Mouse (Mus musculus): ENCODE measurements at regions not wholly inside any gene's neighbourhood (a gene's known extent, or its start where the extent isn't known, plus 50 kb on each side); places are given as distances from the start of the nearest gene placed in this dataset.
A peak's percentile ranks its signal among the peaks of the same experiment; 100 is the strongest.

DNA sequence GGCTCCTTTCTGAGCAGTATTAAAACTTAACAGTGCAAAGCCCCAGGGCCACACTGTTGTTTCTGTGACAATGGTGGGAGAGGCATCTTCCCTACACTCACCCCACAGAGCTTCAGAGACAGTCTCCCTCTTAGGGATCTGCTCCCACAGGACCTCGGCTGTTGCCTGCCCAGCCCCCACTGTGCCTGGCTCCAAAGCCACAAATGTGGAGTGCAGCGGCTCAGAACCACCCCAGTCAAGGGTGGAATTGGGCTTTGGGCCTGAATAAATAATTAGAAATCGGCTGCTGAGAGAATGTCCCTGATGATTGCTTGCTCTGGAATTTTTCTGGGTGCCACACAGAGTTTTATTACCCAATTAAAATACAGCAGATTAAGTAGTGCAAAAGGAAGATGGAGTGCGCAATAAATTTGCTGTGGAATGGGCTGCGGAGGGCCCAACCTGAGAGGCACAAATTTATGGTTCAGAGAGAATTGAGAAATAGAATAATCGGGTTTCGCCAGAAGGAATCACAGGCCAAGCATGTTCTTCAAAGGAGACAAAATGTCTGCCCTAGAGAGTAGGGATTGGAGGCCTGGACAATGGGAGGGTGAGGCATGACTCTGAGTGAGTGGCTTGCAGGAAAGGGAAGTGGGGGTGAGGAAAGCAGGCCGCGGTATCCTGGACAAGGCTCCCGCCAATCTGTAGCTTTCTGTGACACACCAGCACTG, 56.4 kb downstream of the Cd24a start:
- 73% methylated on average over 10 of the region's 10 CpGs for whole genome bisulfite sequencing
- ATAC-seq (ENCODE audit: low FRiP score), result 0 out of 2 replicates have a peak, but pooled peaks have one; percentile 27
- no peak overlapping the region for H3K27ac ChIP-seq (ENCODE audit: low read depth, low read length)
- H3K27me3 ChIP-seq (ENCODE audit: insufficient read depth, low read length), result no peaks in the 10 kb centered on the region
- no peak overlapping the region for H3K4me2 ChIP-seq (ENCODE audit: low read depth, low read length, poor library complexity, severe bottlenecking)
- TF ChIP-seq CTCF (IDR thresholded peaks at IDR 0.05), result no peak
- no peak for DNase-seq (ENCODE audit: low spot score)
- no peaks in the 10 kb centered on the region for H3K9me3 ChIP-seq (ENCODE audit: low read length)
- H3K4me1 ChIP-seq (ENCODE audit: insufficient read depth, low read length), result no peaks in the 10 kb centered on the region
- H3K4me3 ChIP-seq (ENCODE audit: low read depth, low read length), result no peak overlapping the region
- no peak overlapping the region for H3K9ac ChIP-seq (replicated peaks; ENCODE audit: low read length, poor library complexity, severe bottlenecking)
- no peaks in the 10 kb centered on the region for H3K36me3 ChIP-seq (ENCODE audit: insufficient read depth, low read length)

DNA sequence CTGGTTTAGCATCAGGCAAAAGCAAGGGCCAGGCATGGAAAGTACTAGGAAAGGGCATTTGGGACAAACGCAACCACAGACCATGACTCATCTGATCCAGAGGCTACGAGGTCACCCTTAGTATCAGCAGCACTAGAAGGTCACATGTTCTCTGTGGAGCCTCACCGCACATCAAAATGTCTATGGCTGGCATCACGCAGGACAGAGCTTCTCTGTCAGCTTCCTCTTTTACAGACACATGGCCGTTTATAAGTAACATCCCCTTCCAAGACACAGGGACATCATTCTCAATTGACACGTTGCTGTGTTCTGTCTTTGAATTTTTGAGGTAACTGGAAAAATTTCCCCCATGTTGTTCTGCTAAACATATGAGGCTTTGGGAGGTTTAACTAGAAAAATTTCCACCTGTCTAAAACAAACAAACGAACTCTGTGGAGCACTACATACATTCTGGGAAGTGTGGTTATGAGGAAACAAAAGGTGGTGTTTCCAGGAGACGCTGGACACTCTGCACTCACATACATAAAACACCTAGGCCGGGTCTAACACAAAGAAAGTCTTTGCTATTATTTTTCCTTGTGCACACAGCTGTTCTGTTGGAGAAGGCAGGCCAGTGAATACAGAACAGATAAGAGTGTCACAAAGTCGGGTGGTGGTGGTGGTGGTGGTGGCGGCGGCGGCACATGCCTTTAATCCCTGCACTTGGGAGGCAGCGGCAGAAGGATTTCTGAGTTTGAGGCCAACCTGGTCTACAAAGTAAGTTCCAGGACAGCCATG, 63.3 kb downstream of the Cd24a start:
- Histone ChIP-seq H3K36me3 (ENCODE audit: insufficient read depth, low read length) (no peaks in the 10 kb centered on the region), H3K27ac (ENCODE audit: low read depth, low read length) (no peak overlapping the region), H3K27me3 (ENCODE audit: insufficient read depth, low read length) (no peaks in the 10 kb centered on the region), H3K4me2 (ENCODE audit: low read depth, low read length, poor library complexity, severe bottlenecking) (no peak overlapping the region), H3K9ac (replicated peaks; ENCODE audit: low read length, poor library complexity, severe bottlenecking) (no peak overlapping the region), H3K4me3 (ENCODE audit: low read depth, low read length) (no peak overlapping the region), H3K4me1 (ENCODE audit: insufficient read depth, low read length) (no peaks in the 10 kb centered on the region), H3K9me3 (ENCODE audit: low read length) (no peaks in the 10 kb centered on the region)
- WGBS, result 77% methylated on average over 14 of the region's 14 CpGs
- TF ChIP-seq CTCF (IDR thresholded peaks at IDR 0.05), result no peak
- DNase-seq (ENCODE audit: low spot score) (no peak), ATAC-seq (ENCODE audit: low FRiP score) (no peak)

DNA sequence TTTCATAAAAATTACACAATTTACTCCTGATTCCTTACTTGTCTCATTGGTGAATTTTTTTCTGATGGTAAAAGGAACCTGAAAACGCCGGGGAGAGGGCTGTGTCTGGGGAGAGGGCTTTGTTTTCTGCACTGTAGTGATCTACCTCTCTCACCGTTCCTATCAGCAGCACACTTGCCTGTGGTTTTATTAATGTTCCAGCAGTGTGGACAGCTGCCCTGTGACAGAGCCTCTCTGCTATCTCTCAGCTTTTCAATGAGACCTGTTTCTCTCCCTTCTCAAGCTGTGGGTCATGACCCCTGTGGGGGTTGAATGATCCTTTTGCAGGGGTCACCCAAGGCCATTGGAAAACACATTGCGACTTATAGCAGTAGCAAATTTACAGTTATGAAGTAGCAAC, 68.2 kb downstream of the Cd24a start:
- Histone ChIP-seq H3K36me3 (ENCODE audit: insufficient read depth, low read length) (no peaks in the 10 kb centered on the region), H3K4me1 (ENCODE audit: insufficient read depth, low read length) (no peaks in the 10 kb centered on the region)
- ATAC-seq (ENCODE audit: low FRiP score), result no peak

DNA sequence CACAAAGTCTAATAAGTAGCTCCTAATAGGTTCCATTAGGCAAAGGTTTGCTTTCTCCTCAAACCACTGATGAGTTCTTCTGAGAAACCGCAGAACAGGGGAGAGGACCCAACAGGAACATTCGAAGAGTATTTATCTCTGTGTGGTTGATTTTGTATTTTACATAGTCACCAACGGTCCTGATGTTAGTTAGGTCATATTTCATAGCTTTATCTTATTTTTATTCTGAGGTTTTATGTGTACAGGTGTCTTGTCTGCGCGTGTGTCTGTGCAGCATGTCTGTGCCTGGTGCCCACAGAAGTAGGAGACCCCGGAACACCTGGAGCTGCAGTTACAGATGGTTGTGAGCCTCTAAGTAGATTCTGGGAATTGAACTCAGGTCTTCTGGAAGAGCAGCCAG, 68.9 kb downstream of the Cd24a start:
- no peak overlapping the region for H3K4me2 ChIP-seq (ENCODE audit: low read depth, low read length, poor library complexity, severe bottlenecking)
- no peak overlapping the region for H3K4me3 ChIP-seq (ENCODE audit: low read depth, low read length)
- H3K9ac ChIP-seq (replicated peaks; ENCODE audit: low read length, poor library complexity, severe bottlenecking), result no peak overlapping the region
- H3K4me1 ChIP-seq (ENCODE audit: insufficient read depth, low read length), result no peaks in the 10 kb centered on the region
- ATAC-seq (ENCODE audit: low FRiP score) (no peak), DNase-seq (ENCODE audit: low spot score) (no peak)
- H3K27ac ChIP-seq (ENCODE audit: low read depth, low read length), result no peak overlapping the region
- H3K9me3 ChIP-seq (ENCODE audit: low read length), result no peaks in the 10 kb centered on the region
- H3K36me3 ChIP-seq (ENCODE audit: insufficient read depth, low read length), result no peaks in the 10 kb centered on the region
- TF ChIP-seq CTCF (IDR thresholded peaks at IDR 0.05), result no peak
- H3K27me3 ChIP-seq (ENCODE audit: insufficient read depth, low read length), result no peaks in the 10 kb centered on the region
- 96% methylated on average over 6 of the region's 6 CpGs for WGBS

More for the DNA sequence above, 68.2 kb downstream of the Cd24a start:
- Histone ChIP-seq H3K4me2 (ENCODE audit: low read depth, low read length, poor library complexity, severe bottlenecking) (no peak overlapping the region), H3K27me3 (ENCODE audit: insufficient read depth, low read length) (no peaks in the 10 kb centered on the region), H3K9me3 (ENCODE audit: low read length) (no peaks in the 10 kb centered on the region), H3K9ac (replicated peaks; ENCODE audit: low read length, poor library complexity, severe bottlenecking) (no peak overlapping the region), H3K27ac (ENCODE audit: low read depth, low read length) (no peak overlapping the region), H3K4me3 (ENCODE audit: low read depth, low read length) (no peak overlapping the region)
- no peak for TF ChIP-seq CTCF (IDR thresholded peaks at IDR 0.05)
- 75% methylated on average over 4 of the region's 4 CpGs for WGBS
- no peak for DNase-seq (ENCODE audit: low spot score)

GRCm38 (mm10) chr10:43648186-43648585, 70.1 kb downstream of the Cd24a start:
- Histone ChIP-seq H3K9me3 (ENCODE audit: low read length) (no peaks in the 10 kb centered on the region), H3K9ac (replicated peaks; ENCODE audit: low read length, poor library complexity, severe bottlenecking) (no peak overlapping the region), H3K27me3 (ENCODE audit: insufficient read depth, low read length) (no peaks in the 10 kb centered on the region), H3K4me1 (ENCODE audit: insufficient read depth, low read length) (no peaks in the 10 kb centered on the region), H3K27ac (ENCODE audit: low read depth, low read length) (no peak overlapping the region), H3K4me3 (ENCODE audit: low read depth, low read length) (no peak overlapping the region), H3K4me2 (ENCODE audit: low read depth, low read length, poor library complexity, severe bottlenecking) (no peak overlapping the region), H3K36me3 (ENCODE audit: insufficient read depth, low read length) (no peaks in the 10 kb centered on the region)
- no peak for DNase-seq (ENCODE audit: low spot score)
- ATAC-seq (ENCODE audit: low FRiP score), result no peak
- no peak for TF ChIP-seq CTCF (IDR thresholded peaks at IDR 0.05)
- WGBS, result 68% methylated on average over 5 of the region's 5 CpGs

DNA sequence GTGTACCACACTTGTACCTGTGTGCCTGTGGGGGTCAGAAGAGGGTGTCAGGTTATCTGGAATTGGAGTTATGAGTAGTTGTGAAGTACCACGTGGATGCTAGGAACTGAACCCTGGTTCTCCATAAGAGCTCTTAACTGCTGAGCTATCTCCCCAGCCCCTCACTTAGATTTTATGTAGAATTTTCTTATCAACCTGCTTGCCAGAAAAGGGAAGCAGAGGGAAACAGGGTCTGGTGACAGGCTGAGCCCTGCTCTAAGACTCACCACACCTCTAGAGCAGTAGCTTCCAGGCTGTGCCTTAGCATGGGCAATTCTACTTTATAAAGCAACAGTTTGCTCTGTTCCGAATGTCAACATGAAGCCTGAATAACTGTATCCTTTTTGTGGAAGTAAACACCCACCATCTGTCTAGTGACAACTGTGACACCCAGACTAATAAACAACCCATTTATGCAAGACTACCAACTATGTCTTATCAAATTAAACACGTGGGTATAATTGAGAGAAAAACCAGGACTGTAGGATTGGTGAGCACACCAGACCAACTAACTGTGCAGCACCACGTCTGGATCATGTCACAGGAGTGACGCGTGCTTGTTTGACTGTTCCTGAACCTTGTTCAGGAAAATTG, 70.8 kb downstream of the Cd24a start:
- no peaks in the 10 kb centered on the region for H3K36me3 ChIP-seq (ENCODE audit: insufficient read depth, low read length)
- H3K4me3 ChIP-seq (ENCODE audit: low read depth, low read length), result no peak overlapping the region
- ATAC-seq (ENCODE audit: low FRiP score), result no peak
- no peaks in the 10 kb centered on the region for H3K27me3 ChIP-seq (ENCODE audit: insufficient read depth, low read length)
- TF ChIP-seq CTCF (IDR thresholded peaks at IDR 0.05), result no peak
- DNase-seq (ENCODE audit: low spot score), result no peak
- WGBS, result 85% methylated on average over 6 of the region's 6 CpGs
- H3K9ac ChIP-seq (replicated peaks; ENCODE audit: low read length, poor library complexity, severe bottlenecking), result no peak overlapping the region
- no peaks in the 10 kb centered on the region for H3K4me1 ChIP-seq (ENCODE audit: insufficient read depth, low read length)
- H3K27ac ChIP-seq (ENCODE audit: low read depth, low read length), result no peak overlapping the region
- H3K9me3 ChIP-seq (ENCODE audit: low read length), result no peaks in the 10 kb centered on the region
- no peak overlapping the region for H3K4me2 ChIP-seq (ENCODE audit: low read depth, low read length, poor library complexity, severe bottlenecking)

All from midbrain, postnatal 0 days (tissue).